Mouse (Mus musculus) spleen, adult 2 months (tissue): ENCODE measurements around the gene Slc25a22.

Experiments
- CTCF ChIP-seq: fragments of 200-500 bp; IDR thresholded peaks from 2 replicates; pipeline ENCODE4 v1.5.1; 2011; ENCODE audit warnings: mild to moderate bottlenecking, inconsistent platforms; ENCODE audit not compliant: insufficient read depth, insufficient read length, insufficient replicate concordance; ENCODE audit errors: extremely low read depth
- POLR2A ChIP-seq: fragments of 200-500 bp; IDR thresholded peaks from 2 replicates; pipeline ENCODE4 v1.6.1; 2011; ENCODE audit warnings: low read depth, low read length, inconsistent platforms

GRCm38 (mm10) chr7:141451928-141452327, 14.2 kb upstream of the Slc25a22 start:
- TF ChIP-seq CTCF = no peak
- TF ChIP-seq POLR2A = no peak
